Mouse (Mus musculus): ENCODE results near the gene Smim9. TPM values are rescaled to one million over a fixed set of nuclear protein-coding genes. Genes with fewer than 3 reads are reported as not detected.

Gene Smim9
- total and polyA plus RNA-seq, 3 experiments = not detected

DNA sequence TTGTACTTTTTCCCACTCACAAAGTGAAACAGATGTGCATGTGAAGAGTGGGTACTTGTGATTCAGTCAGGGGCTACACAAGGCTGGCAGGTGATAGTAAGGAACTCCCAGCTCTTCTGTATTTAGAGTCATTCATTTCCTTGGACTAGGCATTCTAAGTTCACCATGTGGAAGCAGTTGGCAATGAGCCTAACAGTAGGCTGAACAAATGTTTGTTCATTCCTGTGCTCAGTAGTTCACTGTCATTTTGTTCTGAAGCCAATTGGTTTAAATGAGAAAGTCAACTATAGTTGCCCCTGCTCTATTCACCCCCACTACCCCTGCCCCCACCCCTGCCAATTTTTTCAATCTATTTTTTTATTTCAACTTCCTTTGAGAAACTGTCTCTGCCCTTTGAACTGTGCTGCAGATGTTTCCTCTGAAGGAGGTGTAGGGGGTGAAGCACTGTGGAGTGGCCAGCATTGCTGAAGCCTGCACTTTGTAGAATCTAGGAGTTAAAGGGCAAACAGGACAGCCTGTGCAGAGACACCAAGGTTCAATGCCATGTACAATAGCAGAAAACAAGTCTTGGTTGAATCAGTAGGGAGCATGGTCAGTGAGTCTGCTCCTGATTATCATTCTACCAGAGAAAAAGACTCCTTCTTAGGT, 35.1 kb downstream of the Smim9 start:
- H3K27me3 ChIP-seq (replicated peaks) = no peaks in the 10 kb centered on the region
- H3K4me1 ChIP-seq (ENCODE audit: control insufficient read depth in 1 of 2, insufficient read depth in 2 of 2) = peaks cover 0 to 10% of the 10 kb centered on the region in 2 experiments; a peak in 2 of 4 replicates
- in situ Hi-C loops (cut with MboI; ENCODE audit: low pct_ligation_motif_present, low pct_unique_long_range_greater_than_20kb, low sequenced_read_pairs) = no loop called here
- TF ChIP-seq UBTF (IDR thresholded peaks at IDR 0.05; ENCODE audit: low read depth, low read length) = no peak
- TF ChIP-seq MEF2A (IDR thresholded peaks at IDR 0.05; ENCODE audit: borderline replicate concordance, low read depth, low read length) = no peak
- no peak for TF ChIP-seq CHD2 (IDR thresholded peaks at IDR 0.05; ENCODE audit: low read length)
- no peak for TF ChIP-seq NRF1 (IDR thresholded peaks at IDR 0.05; ENCODE audit: low read depth, low read length)
- TF ChIP-seq POLR2AphosphoS2 (IDR thresholded peaks at IDR 0.05; ENCODE audit: low read depth, low read length) = no peak
- no peak for TF ChIP-seq RCOR1 (conservative IDR thresholded peaks at IDR 0.05; ENCODE audit: low read depth, low read length)
- no peak for TF ChIP-seq E2F4 (IDR thresholded peaks at IDR 0.05; ENCODE audit: insufficient replicate concordance, low read depth, low read length)
- TF ChIP-seq CTCF (conservative IDR thresholded peaks at IDR 0.05 in 1 of 2, IDR thresholded peaks at IDR 0.05 in 1 of 2; ENCODE audit: low read depth in 2 of 2, low read length in 2 of 2) = no peak
- no peak overlapping the region for H3K4me3 ChIP-seq (replicated peaks in 1 of 3; ENCODE audit: low read depth in 2 of 3, low read length in 2 of 3, poor library complexity in 1 of 3)
- no peak for DNase-seq (ENCODE audit: extremely low read depth)
- peaks cover 0 to 7% of the 10 kb centered on the region in 2 experiments for H3K36me3 ChIP-seq (replicated peaks in 1 of 2; ENCODE audit: control insufficient read depth in 1 of 2, insufficient read depth in 1 of 2, low read length in 1 of 2)
- dilution Hi-C loops (cut with MboI; ENCODE audit: extremely low pct_ligation_motif_present, extremely low pct_unique_long_range_greater_than_20kb, low sequenced_read_pairs) = no loop called here
- peak overlapping the region; percentile 50; the same call in 1 of the 2 replicates for H3K4me2 ChIP-seq (ENCODE audit: insufficient read depth, low read depth, poor library complexity, severe bottlenecking)
- H3K9me3 ChIP-seq (replicated peaks; ENCODE audit: low read length) = no peaks in the 10 kb centered on the region
- H3K9ac ChIP-seq (ENCODE audit: insufficient read depth, low read depth) = no peak overlapping the region
- H3K79me2 ChIP-seq (replicated peaks; ENCODE audit: control insufficient read depth, extremely low read depth, insufficient read depth, poor library complexity, severe bottlenecking) = 0 out of 2 replicates have a peak, but pooled peaks cover 3% of the 10 kb centered on the region
- H3K27ac ChIP-seq (ENCODE audit: insufficient read depth, low read depth) = no peak overlapping the region

DNA sequence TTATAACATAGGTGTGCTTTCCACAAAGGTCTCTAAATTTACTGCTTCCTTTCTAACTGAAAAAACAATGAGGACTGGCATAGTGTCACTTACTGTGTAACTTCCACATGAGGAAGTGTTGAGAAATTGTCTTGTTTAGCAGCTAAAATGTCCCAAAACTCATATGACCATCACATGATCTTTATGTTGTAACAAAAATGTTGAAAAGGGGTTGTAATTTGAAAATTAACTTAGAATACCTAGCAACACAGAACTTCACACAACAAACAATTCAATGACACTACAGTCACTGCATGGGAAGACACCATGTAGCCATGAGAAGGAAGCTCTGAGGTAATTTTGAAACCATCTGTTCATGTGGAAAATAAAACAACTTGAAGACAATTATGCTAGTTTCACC, 36.7 kb downstream of the Smim9 start:
- TF ChIP-seq RAD21 (IDR thresholded peaks at IDR 0.05; ENCODE audit: low read depth, low read length) = no peak
- 0 out of 2 replicates have a peak, but pooled peaks have one; percentile 20 for TF ChIP-seq EP300 (IDR thresholded peaks at IDR 0.05; ENCODE audit: low read length)
- H3K4me2 ChIP-seq (ENCODE audit: insufficient read depth, low read depth, poor library complexity, severe bottlenecking) = no peak overlapping the region
- H3K79me2 ChIP-seq (replicated peaks; ENCODE audit: control insufficient read depth, extremely low read depth, insufficient read depth, poor library complexity, severe bottlenecking) = 0 out of 2 replicates have a peak, but pooled peaks cover 3% of the 10 kb centered on the region
- no peak overlapping the region for H3K4me3 ChIP-seq (replicated peaks in 1 of 3; ENCODE audit: low read depth in 2 of 3, low read length in 2 of 3, poor library complexity in 1 of 3)
- peaks cover 0 to 7% of the 10 kb centered on the region in 2 experiments for H3K36me3 ChIP-seq (replicated peaks in 1 of 2; ENCODE audit: control insufficient read depth in 1 of 2, insufficient read depth in 1 of 2, low read length in 1 of 2)
- H3K9me3 ChIP-seq (replicated peaks; ENCODE audit: low read length) = no peaks in the 10 kb centered on the region
- H3K27ac ChIP-seq (ENCODE audit: insufficient read depth, low read depth) = no peak overlapping the region
- dilution Hi-C loops (cut with MboI; ENCODE audit: extremely low pct_ligation_motif_present, extremely low pct_unique_long_range_greater_than_20kb, low sequenced_read_pairs) = no loop called here
- H3K9ac ChIP-seq (ENCODE audit: insufficient read depth, low read depth) = no peak overlapping the region
- in situ Hi-C loops (cut with MboI; ENCODE audit: low pct_ligation_motif_present, low pct_unique_long_range_greater_than_20kb, low sequenced_read_pairs) = no loop called here
- peaks cover 0 to 10% of the 10 kb centered on the region in 2 experiments; a peak in 2 of 4 replicates for H3K4me1 ChIP-seq (ENCODE audit: control insufficient read depth in 1 of 2, insufficient read depth in 2 of 2)
- no peak for DNase-seq (ENCODE audit: extremely low read depth)
- H3K27me3 ChIP-seq (replicated peaks) = no peaks in the 10 kb centered on the region

- Histone ChIP-seq H3K4me2 (ENCODE audit: insufficient read depth, low read depth, poor library complexity, severe bottlenecking) (no peak overlapping the region), H3K27me3 (replicated peaks) (no peaks in the 10 kb centered on the region), H3K9me3 (replicated peaks; ENCODE audit: low read length) (no peaks in the 10 kb centered on the region), H3K4me3 (replicated peaks in 1 of 3; ENCODE audit: low read depth in 2 of 3, low read length in 2 of 3, poor library complexity in 1 of 3) (no peak overlapping the region), H3K9ac (ENCODE audit: insufficient read depth, low read depth) (no peak overlapping the region), H3K27ac (ENCODE audit: insufficient read depth, low read depth) (no peak overlapping the region), H3K36me3 (replicated peaks in 1 of 2; ENCODE audit: control insufficient read depth in 1 of 2, insufficient read depth in 1 of 2, low read length in 1 of 2) (peaks cover 0 to 10% of the 10 kb centered on the region in 2 experiments), H3K79me2 (replicated peaks; ENCODE audit: control insufficient read depth, extremely low read depth, insufficient read depth, poor library complexity, severe bottlenecking) (0 out of 2 replicates have a peak, but pooled peaks cover 3% of the 10 kb centered on the region), H3K4me1 (ENCODE audit: control insufficient read depth in 1 of 2, insufficient read depth in 2 of 2) (peaks cover 0 to 8% of the 10 kb centered on the region in 2 experiments; a peak in 1 of 4 replicates)
- DNase-seq (ENCODE audit: extremely low read depth) = no peak
- dilution Hi-C loops (cut with MboI; ENCODE audit: extremely low pct_ligation_motif_present, extremely low pct_unique_long_range_greater_than_20kb, low sequenced_read_pairs) (no loop called here), in situ Hi-C loops (cut with MboI; ENCODE audit: low pct_ligation_motif_present, low pct_unique_long_range_greater_than_20kb, low sequenced_read_pairs) (no loop called here)
- TF ChIP-seq JUND (conservative IDR thresholded peaks at IDR 0.05; ENCODE audit: low read depth, low read length) (no peak), KAT2A (IDR thresholded peaks at IDR 0.05; ENCODE audit: insufficient replicate concordance, low read length) (no peak), CHD1 (IDR thresholded peaks at IDR 0.05; ENCODE audit: low read depth, low read length) (no peak), ZMIZ1 (IDR thresholded peaks at IDR 0.05; ENCODE audit: low read depth, low read length) (no peak), USF1 (IDR thresholded peaks at IDR 0.05; ENCODE audit: low read depth, low read length) (no peak), EP300 (IDR thresholded peaks at IDR 0.05; ENCODE audit: low read length) (no peak), IRF4 (IDR thresholded peaks at IDR 0.05; ENCODE audit: low read depth, low read length) (no peak), SIN3A (IDR thresholded peaks at IDR 0.05; ENCODE audit: low read length) (no peak), MXI1 (IDR thresholded peaks at IDR 0.05; ENCODE audit: low read depth, low read length) (no peak), MAX (IDR thresholded peaks at IDR 0.05; ENCODE audit: low read length) (no peak), RAD21 (IDR thresholded peaks at IDR 0.05; ENCODE audit: low read depth, low read length) (no peak), NRF1 (IDR thresholded peaks at IDR 0.05; ENCODE audit: low read depth, low read length) (no peak), ZC3H11A (IDR thresholded peaks at IDR 0.05; ENCODE audit: low read depth, low read length) (no peak), MEF2A (IDR thresholded peaks at IDR 0.05; ENCODE audit: borderline replicate concordance, low read depth, low read length) (no peak), MYC (IDR thresholded peaks at IDR 0.05; ENCODE audit: low read depth, low read length) (no peak), POLR2A (IDR thresholded peaks at IDR 0.05; ENCODE audit: low read depth, low read length) (no peak)
Measured at GRCm38 (mm10) chrX:75125606-75126005, 38.0 kb downstream of the Smim9 start.

Measured in CH12.LX (cell line).